Mouse (Mus musculus): ENCODE results near the gene Iqschfp.

DNA sequence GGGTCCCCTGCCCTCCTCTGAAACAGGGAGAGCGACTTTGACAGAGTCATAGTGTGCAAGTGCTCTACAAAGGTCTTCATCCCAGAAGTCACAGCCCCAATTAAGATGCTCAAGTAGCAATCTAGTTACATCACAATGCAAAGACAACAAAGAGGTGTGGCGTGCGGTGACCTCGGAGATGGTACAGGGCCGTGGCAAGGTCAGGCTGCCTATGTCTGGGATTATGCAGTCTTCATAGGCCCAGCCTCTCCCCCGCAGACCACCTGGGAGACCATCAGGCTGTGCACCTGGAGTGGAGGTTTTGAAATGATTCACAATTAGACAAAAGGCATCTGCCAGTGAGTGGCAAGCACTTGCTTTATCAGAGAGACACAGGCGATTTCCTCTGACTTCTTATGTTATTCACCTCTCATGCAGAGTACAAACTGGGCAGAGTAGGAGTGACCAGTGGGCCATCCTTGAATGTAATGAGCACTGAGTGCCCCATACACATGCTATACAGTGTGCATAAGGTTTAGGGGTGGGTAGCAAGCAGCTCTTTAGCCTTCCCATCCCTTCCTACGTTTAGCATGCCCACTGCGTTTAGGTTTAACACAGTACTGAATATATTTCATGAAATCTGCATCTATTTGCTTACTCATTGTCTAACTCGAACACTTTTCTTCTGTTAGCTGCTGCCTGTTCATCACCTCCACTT lies 673.1 kb downstream of the Iqschfp start:
- TF ChIP-seq CTCF (IDR thresholded peaks at IDR 0.05; ENCODE audit: low read depth) (no peak), EP300 (IDR thresholded peaks at IDR 0.05; ENCODE audit: low read depth) (no peak)

Measured in liver, postnatal 0 days (tissue).